Mouse (Mus musculus): ENCODE measurements at regions not wholly inside any gene's neighbourhood (a gene's known extent, or its start where the extent isn't known, plus 50 kb on each side); places are given as distances from the start of the nearest gene placed in this dataset.
A peak's percentile ranks its signal among the peaks of the same experiment; 100 is the strongest.
"Not testable (repeated sequence)": the region's sequence is repeated elsewhere in the genome, so short reads cannot be mapped to it uniquely, and the experiment has no call there.

GRCm38 (mm10) chr3:21798139-21798538 lies 278.3 kb upstream of the Tbl1xr1 start:
- Histone ChIP-seq H3ac (ENCODE audit: control insufficient read depth, insufficient read length) (no peak overlapping the region), H3K4me2 (ENCODE audit: low read depth) (peak overlapping the region; percentile 30), H3K79me2 (ENCODE audit: control insufficient read depth, insufficient read depth) (no peaks in the 10 kb centered on the region), H3K36me3 (ENCODE audit: control insufficient read depth, insufficient read depth) (no peaks in the 10 kb centered on the region), H3K4me3 (no peak overlapping the region), H3K27me3 (ENCODE audit: control insufficient read depth, insufficient read depth, insufficient read length) (no peaks in the 10 kb centered on the region)
- TF ChIP-seq REST (IDR thresholded peaks at IDR 0.05; ENCODE audit: insufficient read depth, insufficient read length) = no peak
- TF ChIP-seq TCF3 (IDR thresholded peaks at IDR 0.05; ENCODE audit: insufficient read length, low read depth) = no peak
- no peak for TF ChIP-seq E2F4 (IDR thresholded peaks at IDR 0.05; ENCODE audit: insufficient read depth)
- no peak for TF ChIP-seq MAX (IDR thresholded peaks at IDR 0.05; ENCODE audit: low read depth)
- peak; percentile 63 to 75 (median 70) for TF ChIP-seq MYOD1 (IDR thresholded peaks at IDR 0.05; ENCODE audit: control insufficient read depth in 1 of 3, insufficient read length in 2 of 3, low read depth in 2 of 3)
- no peak for TF ChIP-seq POLR2AphosphoS2 (IDR thresholded peaks at IDR 0.05; ENCODE audit: insufficient read length, low read depth)
- no peak for TF ChIP-seq USF1 (IDR thresholded peaks at IDR 0.05; ENCODE audit: low read depth)
- 0 out of 2 replicates have a peak, but pooled peaks have one; percentile 9 for TF ChIP-seq CEBPB (IDR thresholded peaks at IDR 0.05; ENCODE audit: insufficient read depth, poor library complexity, severe bottlenecking)
- TF ChIP-seq MYOG (IDR thresholded peaks at IDR 0.05; ENCODE audit: control insufficient read depth in 1 of 3, insufficient read depth in 1 of 3, insufficient read length in 2 of 3, low read depth in 2 of 3) = peak in 2 of 3 experiments; percentile 83 to 92
- peak; percentile 13 for TF ChIP-seq TCF12 (IDR thresholded peaks at IDR 0.05; ENCODE audit: insufficient read depth, poor library complexity, severe bottlenecking)
- TF ChIP-seq SRF (IDR thresholded peaks at IDR 0.05; ENCODE audit: control insufficient read depth, insufficient read length, low read depth) = no peak
- no peak for TF ChIP-seq POLR2A (IDR thresholded peaks at IDR 0.05; ENCODE audit: insufficient read length, low read depth)

- not testable (repeated sequence) for H3K27me3 ChIP-seq (ENCODE audit: control insufficient read depth, insufficient read depth, insufficient read length); H3K79me2 ChIP-seq (ENCODE audit: control insufficient read depth, insufficient read depth); H3K4me2 ChIP-seq (ENCODE audit: low read depth); H3ac ChIP-seq (ENCODE audit: control insufficient read depth, insufficient read length); H3K4me3 ChIP-seq; H3K36me3 ChIP-seq (ENCODE audit: control insufficient read depth, insufficient read depth)
Observed at GRCm38 (mm10) chr3:21803886-21804285, 272.6 kb upstream of the Tbl1xr1 start.

DNA sequence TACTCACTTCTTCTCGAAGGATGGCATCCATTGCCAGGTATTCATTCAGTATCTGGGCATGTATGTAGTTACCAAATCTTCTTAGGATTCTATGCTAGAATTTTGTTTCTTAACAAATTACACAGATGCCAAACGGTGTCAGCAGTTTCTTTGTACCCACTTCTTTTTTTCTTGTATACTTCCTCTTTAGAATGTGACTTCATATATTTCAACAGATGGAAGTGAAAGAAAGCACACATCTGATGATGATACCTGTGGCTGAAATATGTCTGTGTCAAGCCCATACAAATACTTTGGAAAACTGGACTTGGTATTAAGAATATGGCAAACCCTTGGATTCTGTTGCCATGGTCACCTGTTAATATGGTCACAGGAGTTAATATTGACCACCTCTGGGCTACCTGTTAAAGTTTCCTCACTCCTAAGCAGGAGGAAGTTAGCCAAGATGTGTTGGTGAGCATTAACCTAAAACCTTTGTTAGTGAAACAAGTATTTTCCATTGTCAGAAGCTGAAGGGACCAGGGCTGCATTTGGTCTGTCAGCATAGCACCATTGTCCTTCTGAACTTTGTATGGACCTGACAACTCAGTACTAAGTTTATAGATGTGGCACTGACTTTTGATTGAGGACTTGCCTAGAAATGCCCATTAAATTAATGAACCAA lies 269.8 kb upstream of the Tbl1xr1 start:
- H3K4me3 ChIP-seq = no peak overlapping the region
- H3K79me2 ChIP-seq (ENCODE audit: control insufficient read depth, insufficient read depth) = no peaks in the 10 kb centered on the region
- no peak overlapping the region for H3ac ChIP-seq (ENCODE audit: control insufficient read depth, insufficient read length)

DNA sequence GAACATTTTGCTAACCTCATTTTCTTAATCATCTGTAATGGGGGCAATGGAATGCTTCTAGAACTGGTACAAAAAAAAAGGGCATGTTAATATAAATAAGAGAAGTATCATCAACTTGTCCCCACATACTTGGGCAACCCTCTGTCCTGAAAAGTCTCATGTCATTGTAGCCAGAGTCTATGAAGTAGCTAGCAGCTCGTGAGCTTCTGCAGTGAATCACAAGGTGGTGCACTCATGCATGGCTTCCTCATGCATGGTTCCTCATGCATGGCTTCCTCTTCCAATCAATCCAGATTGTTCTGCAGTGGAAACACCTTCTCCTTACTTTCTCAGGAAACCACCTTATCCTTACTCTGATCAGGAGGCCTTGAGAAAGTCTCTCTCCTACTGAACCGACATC lies 267.9 kb upstream of the Tbl1xr1 start:
- Histone ChIP-seq H3K27me3 (ENCODE audit: control insufficient read depth, insufficient read depth, insufficient read length) (no peaks in the 10 kb centered on the region), H3K4me3 (no peak overlapping the region), H3K79me2 (ENCODE audit: control insufficient read depth, insufficient read depth) (no peaks in the 10 kb centered on the region), H3K36me3 (ENCODE audit: control insufficient read depth, insufficient read depth) (no peaks in the 10 kb centered on the region), H3K4me2 (ENCODE audit: low read depth) (no peak overlapping the region), H3ac (ENCODE audit: control insufficient read depth, insufficient read length) (no peak overlapping the region)
- TF ChIP-seq CEBPB (IDR thresholded peaks at IDR 0.05; ENCODE audit: insufficient read depth, poor library complexity, severe bottlenecking) (no peak), TCF3 (IDR thresholded peaks at IDR 0.05; ENCODE audit: insufficient read length, low read depth) (no peak), E2F4 (IDR thresholded peaks at IDR 0.05; ENCODE audit: insufficient read depth) (no peak), REST (IDR thresholded peaks at IDR 0.05; ENCODE audit: insufficient read depth, insufficient read length) (no peak), SRF (IDR thresholded peaks at IDR 0.05; ENCODE audit: control insufficient read depth, insufficient read length, low read depth) (no peak), MAX (IDR thresholded peaks at IDR 0.05; ENCODE audit: low read depth) (no peak), MYOG (IDR thresholded peaks at IDR 0.05; ENCODE audit: control insufficient read depth in 1 of 3, insufficient read depth in 1 of 3, insufficient read length in 2 of 3, low read depth in 2 of 3) (no peak), USF1 (IDR thresholded peaks at IDR 0.05; ENCODE audit: low read depth) (no peak), POLR2A (IDR thresholded peaks at IDR 0.05; ENCODE audit: insufficient read length, low read depth) (no peak), TCF12 (IDR thresholded peaks at IDR 0.05; ENCODE audit: insufficient read depth, poor library complexity, severe bottlenecking) (no peak), POLR2AphosphoS2 (IDR thresholded peaks at IDR 0.05; ENCODE audit: insufficient read length, low read depth) (no peak), MYOD1 (IDR thresholded peaks at IDR 0.05; ENCODE audit: control insufficient read depth in 1 of 3, insufficient read length in 2 of 3, low read depth in 2 of 3) (no peak)

More for the DNA sequence above, 269.8 kb upstream of the Tbl1xr1 start:
- no peaks in the 10 kb centered on the region for H3K27me3 ChIP-seq (ENCODE audit: control insufficient read depth, insufficient read depth, insufficient read length)
- H3K36me3 ChIP-seq (ENCODE audit: control insufficient read depth, insufficient read depth) = no peaks in the 10 kb centered on the region
- TF ChIP-seq E2F4 (IDR thresholded peaks at IDR 0.05; ENCODE audit: insufficient read depth) (no peak), REST (IDR thresholded peaks at IDR 0.05; ENCODE audit: insufficient read depth, insufficient read length) (no peak), MYOD1 (IDR thresholded peaks at IDR 0.05; ENCODE audit: control insufficient read depth in 1 of 3, insufficient read length in 2 of 3, low read depth in 2 of 3) (no peak), CEBPB (IDR thresholded peaks at IDR 0.05; ENCODE audit: insufficient read depth, poor library complexity, severe bottlenecking) (no peak), POLR2A (IDR thresholded peaks at IDR 0.05; ENCODE audit: insufficient read length, low read depth) (no peak), MAX (IDR thresholded peaks at IDR 0.05; ENCODE audit: low read depth) (no peak), TCF3 (IDR thresholded peaks at IDR 0.05; ENCODE audit: insufficient read length, low read depth) (no peak), POLR2AphosphoS2 (IDR thresholded peaks at IDR 0.05; ENCODE audit: insufficient read length, low read depth) (no peak), USF1 (IDR thresholded peaks at IDR 0.05; ENCODE audit: low read depth) (no peak), SRF (IDR thresholded peaks at IDR 0.05; ENCODE audit: control insufficient read depth, insufficient read length, low read depth) (no peak), MYOG (IDR thresholded peaks at IDR 0.05; ENCODE audit: control insufficient read depth in 1 of 3, insufficient read depth in 1 of 3, insufficient read length in 2 of 3, low read depth in 2 of 3) (no peak), TCF12 (IDR thresholded peaks at IDR 0.05; ENCODE audit: insufficient read depth, poor library complexity, severe bottlenecking) (no peak)
- no peak overlapping the region for H3K4me2 ChIP-seq (ENCODE audit: low read depth)
